Mouse (Mus musculus) adrenal gland, postnatal 36 days (tissue): ENCODE data around the gene Myl6. TPM values are rescaled to one million over a fixed set of nuclear protein-coding genes. Genes with fewer than 3 reads are reported as not detected.
A peak's percentile ranks its signal among the peaks of the same experiment; 100 is the strongest.

Experiments
- DNase-seq, 2 experiments: peaks; one replicate each; pipeline ENCODE4 v3.0.0; 2021; ENCODE audit warnings: mixed read lengths in 1 of 2
- long read RNA-seq, 2 experiments: library from polyadenylated mRNA; stranded (forward); transcript quantifications; one replicate each; pipeline ENCODE4 v2.0.0; 2021; ENCODE audit warnings: borderline sequencing depth in 2 of 2
- total RNA-seq, 2 experiments: library from RNA; stranded (reverse); gene quantifications; 2 replicates each; pipeline ENCODE4 v1.2.3; 2021

The Myl6 gene
- 100 to 1,000 TPM; 812 to 946 TPM for total RNA-seq
- long read RNA-seq, experiment 1, transcript Myl6-202 (5 exons, 1,668 nt): minor isoform, 19 of 719 reads
- long read RNA-seq, experiment 1, transcript Myl6-201 (6 exons, 665 nt): minor isoform, 240 of 719 reads
- long read RNA-seq, experiment 1, transcript Myl6-206 (7 exons, 691 nt): major isoform, 352 of 719 reads
- long read RNA-seq, experiment 1, transcript Myl6-209 (1 exons, 3,040 nt): minor isoform, 31 of 719 reads
- long read RNA-seq, experiment 1, partial matches to known transcripts: 46 of 719 reads
- long read RNA-seq, experiment 1, other reads (novel, unspliced or antisense): 21 of 719 reads
- long read RNA-seq, experiment 2, transcript Myl6-201 (6 exons, 665 nt): minor isoform, 82 of 343 reads
- long read RNA-seq, experiment 2, transcript Myl6-206 (7 exons, 691 nt): major isoform, 179 of 343 reads
- long read RNA-seq, experiment 2, transcript Myl6-202 (5 exons, 1,668 nt): minor isoform, 6 of 343 reads
- long read RNA-seq, experiment 2, transcript Myl6-209 (1 exons, 3,040 nt): minor isoform, 18 of 343 reads
- long read RNA-seq, experiment 2, partial matches to known transcripts: 39 of 343 reads
- long read RNA-seq, experiment 2, other reads (novel, unspliced or antisense): 14 of 343 reads

- peak; percentile 97 to 98 for DNase-seq
These were observed at the start of gene Myl6 for GRCm38 (mm10) chr10:128493695-128494666. Gene Myl6 (minus strand): TSS chr10:128494145.

DNA sequence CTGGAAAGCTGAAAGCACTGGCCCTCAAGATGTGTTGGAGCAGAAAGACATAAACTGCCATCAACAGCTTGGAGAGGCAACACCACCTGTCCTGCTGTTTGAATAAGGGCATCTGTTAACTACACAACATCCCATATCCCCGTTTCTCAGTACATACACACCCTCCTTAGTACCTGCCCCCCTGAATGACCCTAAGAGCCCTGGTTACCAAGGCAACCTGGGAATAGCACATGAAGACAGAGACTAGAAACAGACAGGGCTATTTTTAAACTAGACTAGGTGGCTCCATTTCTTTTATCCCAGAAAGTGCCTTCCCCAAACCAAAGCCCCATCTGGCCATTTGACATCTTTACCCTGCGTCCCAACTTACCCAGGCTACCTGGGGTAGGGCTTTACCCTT, 49.2 kb upstream of the Myl6 start:
- no peak for DNase-seq

- no peak for DNase-seq
These were observed 44.5 kb upstream of the Myl6 start for GRCm38 (mm10) chr10:128538340-128538870.

GRCm38 (mm10) chr10:128536266-128536940, 42.5 kb upstream of the Myl6 start:
- peak; percentile 87 to 88 for DNase-seq

- DNase-seq: no peak
These were observed 41.8 kb upstream of the Myl6 start for GRCm38 (mm10) chr10:128535624-128536265.

DNA sequence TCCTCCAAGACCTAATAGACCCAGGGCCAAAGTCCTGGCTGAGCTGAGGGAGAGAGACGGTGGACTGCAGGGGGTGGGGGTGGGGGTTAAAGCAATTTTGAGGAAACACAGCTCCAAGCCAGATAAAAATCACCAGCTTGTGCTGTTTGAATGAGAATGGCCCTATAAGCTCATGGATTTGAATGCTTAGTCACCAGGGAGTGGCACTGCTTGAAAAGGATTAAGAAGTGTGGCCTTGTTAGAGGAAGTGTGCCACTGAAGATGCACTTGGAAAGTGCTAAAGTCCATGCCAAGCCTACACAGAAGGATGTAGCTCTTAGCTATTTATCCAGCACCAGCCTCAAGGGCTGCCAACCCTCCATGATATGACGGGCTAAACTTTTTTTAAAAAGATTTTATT, 41.3 kb upstream of the Myl6 start:
- no peak for DNase-seq

- DNase-seq: no peak
These were observed 32.7 kb upstream of the Myl6 start for GRCm38 (mm10) chr10:128526366-128527356.

DNA sequence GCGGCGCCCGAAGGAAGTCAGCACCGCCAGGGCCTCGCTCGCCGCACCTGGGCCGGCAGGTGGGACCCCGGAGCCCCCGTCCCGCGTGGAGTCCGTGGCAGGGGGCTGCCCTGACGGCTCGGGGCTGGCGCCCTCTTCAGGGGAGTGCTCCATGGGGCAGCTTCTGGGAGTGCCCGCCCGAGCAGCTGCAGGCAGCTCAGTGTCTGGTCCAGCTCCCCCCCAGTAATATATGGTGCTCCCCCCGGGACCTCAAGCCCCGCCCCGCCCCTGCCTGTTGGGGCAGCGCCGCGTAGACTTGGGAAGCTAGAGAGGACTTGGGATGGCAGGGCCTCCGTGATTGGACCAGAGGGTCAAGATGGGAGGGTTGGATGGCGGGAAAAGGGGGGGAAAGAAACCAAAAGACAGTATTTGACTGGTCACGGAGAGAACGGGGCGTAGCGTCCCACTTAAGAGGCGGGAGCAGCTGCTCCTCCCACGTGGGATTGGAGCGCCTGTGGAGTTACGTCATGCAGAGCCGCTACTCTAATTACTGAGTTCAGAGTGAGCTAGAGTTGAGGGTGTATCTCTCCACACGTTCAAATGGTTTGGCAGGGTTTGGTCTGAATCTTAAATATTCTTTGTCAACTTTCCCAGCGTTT, 31.8 kb upstream of the Myl6 start, which contains the start of gene Esyt1:
Esyt1 (minus strand) TSS at position 201 of the 638 bp plus-strand sequence.
- DNase-seq: peak; percentile 95 to 96

DNA sequence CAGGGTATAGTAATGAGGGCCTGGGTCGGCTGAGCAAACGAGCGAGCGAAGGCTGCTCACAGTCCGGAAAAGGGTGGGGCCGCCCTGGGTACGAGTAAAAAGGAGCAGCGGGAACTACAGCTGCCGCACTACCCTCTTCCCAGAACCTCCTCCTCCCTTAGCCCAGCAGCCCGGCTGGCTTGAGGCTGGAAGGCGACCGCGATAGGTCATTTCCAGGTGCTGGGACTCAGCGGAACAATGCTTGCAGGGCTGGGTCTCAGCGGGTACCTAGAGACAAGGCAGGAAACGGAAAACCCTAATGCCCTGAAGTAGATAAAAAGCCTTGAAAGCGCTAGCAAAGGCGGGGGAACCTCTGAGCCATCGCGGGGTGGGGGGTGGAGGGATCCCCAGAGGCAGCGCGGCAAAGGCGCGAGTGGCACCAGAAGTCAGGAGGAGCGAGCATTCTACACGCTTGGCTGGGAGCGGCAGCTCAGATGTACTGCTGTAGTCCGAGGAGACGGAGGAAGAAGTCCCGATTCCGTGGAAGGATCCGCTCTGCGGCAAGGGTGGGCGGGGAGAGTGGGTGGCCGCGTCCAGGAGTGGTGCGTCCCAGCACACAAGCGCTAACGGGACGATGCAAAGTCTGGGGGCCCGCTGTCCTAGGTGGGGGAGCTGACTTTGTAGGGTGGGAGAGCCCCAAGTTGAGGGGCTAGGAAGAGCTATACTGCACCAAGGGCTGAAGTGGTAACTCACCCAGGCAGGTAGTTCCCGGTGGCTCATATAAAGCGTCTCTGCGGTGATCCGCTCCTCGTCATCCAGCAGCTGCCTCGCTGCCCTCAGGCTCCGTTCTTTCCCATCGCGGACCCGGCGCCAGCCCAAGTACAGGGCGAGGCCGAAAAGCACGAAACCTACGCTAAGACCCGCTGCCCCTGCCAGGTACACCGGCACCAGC, 31.1 kb upstream of the Myl6 start:
- DNase-seq: peak; percentile 52 to 71

DNA sequence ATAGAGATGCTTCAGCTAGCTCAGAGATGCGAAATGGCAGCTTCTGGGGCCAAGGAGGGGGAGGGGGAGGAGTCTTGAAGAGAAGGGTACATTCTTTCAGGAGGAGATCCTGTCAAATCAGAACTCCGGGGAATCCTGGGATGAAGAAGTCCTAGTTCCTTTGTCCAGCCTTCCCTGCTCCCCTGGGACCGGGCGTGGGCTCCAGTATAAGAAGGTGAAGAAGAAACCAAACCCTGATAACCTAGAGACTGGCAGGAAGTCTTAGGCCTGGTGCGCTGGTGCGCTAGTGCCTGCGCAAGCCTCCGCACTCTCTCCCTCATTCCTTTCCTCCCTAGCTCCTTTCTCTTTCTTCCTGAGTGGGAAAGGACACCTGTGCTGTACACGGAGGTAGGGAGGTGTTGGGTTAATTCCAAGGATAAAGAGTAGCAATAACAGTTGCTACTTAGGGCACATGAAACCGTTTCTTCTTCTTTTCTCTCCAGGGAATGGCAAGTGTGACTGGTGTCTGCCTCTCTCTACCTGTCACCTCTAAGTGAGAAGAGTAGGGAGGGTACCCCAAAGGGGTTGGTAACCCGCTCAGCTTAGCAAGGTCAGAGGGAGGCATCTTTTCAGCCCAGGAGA, 30.3 kb upstream of the Myl6 start:
- no peak for DNase-seq

DNA sequence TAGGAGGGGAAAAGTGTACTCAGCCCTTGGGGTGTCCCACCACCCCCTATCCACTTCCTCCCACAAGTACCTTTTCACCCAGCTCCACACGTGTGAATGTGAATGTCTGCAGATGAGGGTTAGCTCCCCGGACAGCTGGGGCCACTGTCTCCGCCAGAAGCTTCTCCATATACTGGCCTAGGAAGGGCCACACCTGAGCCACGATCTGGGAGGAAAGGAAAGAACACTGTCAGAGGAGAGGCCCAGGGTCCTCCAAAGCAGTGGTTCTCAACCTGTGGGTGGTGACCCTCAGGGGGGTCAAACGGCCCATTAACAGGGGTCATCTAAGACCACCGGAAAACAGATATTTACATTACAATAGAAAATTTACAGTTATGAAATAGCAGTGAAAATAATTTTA, 28.4 kb upstream of the Myl6 start:
- no peak for DNase-seq

DNA sequence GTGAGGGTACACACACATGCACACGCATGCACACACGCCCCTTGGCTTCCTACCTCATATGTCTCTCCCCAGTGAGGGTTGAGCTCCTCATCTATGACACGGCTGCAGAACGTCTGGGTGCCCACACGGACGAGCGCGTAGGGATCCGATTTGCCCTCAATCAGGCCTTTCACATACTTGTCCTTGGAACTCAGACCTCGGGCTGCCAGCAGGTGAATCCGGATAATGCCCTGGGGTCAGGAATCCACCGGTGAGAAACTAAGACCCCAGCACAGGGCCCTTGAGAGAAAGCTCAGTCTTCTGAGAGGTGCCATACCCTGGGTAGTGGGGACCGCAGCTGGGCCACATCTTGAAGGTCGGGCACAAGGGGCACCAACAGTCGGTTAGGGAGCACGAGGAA, 26.6 kb upstream of the Myl6 start:
- DNase-seq: no peak

GRCm38 (mm10) chr10:128518833-128519232, 24.9 kb upstream of the Myl6 start:
- DNase-seq: peak; percentile 55 to 70

DNA sequence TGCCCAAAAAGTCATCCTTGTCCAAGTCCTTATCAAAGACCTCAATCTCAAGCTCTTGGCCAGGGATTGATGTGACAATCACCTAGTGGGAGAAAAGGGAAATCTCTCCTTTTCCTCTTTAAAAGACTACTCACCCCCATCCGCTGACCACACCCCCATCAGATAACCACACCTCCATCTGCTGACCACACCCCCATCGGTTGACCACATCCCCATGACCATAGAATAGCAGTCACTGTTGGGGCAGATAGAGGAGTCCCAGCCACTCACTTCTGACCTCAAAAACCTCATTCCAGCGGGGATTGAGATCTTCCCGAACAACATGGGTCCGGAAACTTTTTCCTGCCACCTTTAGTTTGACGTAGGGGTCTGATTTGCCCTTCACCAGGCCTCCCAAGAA, 22.7 kb upstream of the Myl6 start:
- DNase-seq: no peak

- DNase-seq: no peak
These were observed 22.1 kb upstream of the Myl6 start for GRCm38 (mm10) chr10:128516029-128516428.

GRCm38 (mm10) chr10:128515044-128515443, 21.1 kb upstream of the Myl6 start:
- DNase-seq: no peak

DNA sequence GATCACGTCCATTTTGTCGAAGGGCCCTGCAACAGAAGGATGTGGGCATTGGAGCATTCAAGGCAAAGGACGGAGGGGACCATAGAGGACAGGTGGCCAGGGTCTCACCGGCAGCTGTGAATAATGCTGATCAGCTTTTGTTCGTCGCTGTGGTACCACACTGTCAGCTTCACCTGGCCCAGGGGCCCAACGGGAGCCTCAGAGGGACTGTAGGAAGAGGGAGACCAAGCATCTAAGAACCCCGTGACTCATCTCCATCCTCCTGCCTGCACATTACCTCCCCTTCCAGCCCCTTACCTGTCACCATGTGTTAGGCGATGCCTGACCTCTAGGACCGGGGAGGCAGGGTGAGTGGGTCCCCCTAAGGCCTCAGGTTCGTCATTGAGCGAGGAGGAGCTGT, 17.8 kb upstream of the Myl6 start:
- no peak for DNase-seq

DNA sequence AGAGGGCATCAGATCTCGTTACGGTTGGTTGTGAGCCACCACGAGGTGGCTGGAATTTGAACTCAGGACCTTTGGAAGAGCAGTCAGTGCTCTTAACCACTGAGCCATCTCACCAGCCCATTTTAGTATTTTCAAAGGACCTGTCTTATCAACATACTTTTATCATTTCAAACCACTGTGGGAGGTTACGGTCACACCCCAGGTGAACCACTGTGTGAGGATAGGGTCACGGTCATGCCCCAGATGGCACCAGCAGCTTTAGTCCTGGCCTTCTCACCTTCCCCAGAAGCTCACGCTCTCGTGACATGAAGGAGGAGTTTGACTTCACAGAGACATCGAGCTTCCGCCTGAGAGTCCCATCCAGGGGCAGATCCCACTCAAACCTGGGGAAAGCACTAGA, 17.2 kb upstream of the Myl6 start:
- DNase-seq: no peak
